Mouse (Mus musculus): Measurements from ENCODE around the gene Ttc5.
"Not testable (repeated sequence)": the region's sequence is repeated elsewhere in the genome, so short reads cannot be mapped to it uniquely, and the experiment has no call there.

Gene Ttc5

DNA sequence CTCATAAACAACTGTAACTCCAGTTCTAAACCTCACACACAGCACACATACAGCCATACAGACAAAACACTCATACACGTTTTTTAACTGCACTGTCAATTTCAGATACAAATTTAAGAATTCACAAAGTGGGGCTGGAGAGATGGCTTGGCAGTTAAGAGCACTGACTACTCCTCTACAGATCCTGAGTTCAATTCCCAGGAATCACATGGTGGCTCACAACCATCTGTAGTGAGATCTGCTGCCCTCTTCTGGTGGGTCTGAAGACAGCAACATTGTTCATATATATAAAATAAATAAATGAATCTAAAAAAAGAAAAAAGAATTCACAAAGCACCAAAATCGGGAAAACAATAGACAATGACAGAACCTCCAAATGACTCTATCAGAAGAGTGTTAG lies 14.0 kb downstream of the Ttc5 start:
- DNase-seq (ENCODE audit: low spot score in 2 of 2): no peak

DNA sequence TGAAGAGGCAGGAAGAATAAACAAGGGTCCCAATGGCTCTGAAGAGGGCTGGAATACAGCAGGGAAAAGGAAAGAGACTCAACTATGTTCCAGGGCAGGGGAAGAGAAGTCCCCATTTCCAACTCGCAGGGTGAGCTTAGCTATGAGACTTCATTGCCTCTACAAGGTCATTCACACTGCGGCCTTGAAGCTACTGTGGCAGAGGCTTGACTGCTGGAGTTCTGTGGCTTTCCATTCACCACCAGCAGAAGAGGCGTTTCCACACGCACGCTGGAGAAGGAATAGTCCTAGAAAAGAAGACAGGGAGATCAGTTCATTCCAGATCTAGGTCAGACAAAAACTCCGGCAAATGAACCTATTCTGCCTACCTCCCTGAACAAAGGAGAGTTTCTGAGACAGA lies 19.6 kb downstream of the Ttc5 start:
- no peak for DNase-seq (ENCODE audit: low spot score in 2 of 2)

DNA sequence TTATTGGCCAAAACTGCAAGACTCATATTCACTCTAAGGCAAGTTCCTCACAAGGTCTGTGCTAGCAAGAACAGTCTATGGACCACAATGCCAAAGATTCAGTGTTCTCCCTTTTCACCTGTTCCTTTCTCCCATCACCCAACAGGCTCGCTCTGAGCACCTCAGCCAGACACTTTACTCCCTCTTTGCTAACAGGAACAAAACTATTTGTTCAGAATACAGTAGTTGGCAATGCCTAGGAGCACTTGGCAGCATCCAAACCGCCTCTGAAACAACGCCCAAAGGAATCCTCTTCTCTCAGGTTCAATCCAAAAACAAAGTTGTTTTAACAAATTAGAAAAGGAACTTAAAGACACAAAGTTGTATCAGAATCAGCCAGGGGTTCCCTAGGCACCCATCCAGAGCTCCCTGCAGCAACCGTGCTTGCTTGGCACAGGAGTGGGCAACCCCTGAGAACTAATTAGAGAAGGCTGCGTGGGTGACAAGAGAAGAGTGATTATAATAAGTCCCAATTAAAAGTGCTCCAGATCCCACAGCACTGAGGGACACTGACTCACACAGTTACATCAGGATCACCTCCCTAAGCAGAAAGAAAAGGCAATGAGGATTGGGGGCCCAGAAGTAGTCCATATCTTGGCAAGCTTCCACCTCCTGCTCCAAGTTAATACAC lies 26.8 kb downstream of the Ttc5 start:
- no peak for DNase-seq (ENCODE audit: low spot score in 2 of 2)

DNA sequence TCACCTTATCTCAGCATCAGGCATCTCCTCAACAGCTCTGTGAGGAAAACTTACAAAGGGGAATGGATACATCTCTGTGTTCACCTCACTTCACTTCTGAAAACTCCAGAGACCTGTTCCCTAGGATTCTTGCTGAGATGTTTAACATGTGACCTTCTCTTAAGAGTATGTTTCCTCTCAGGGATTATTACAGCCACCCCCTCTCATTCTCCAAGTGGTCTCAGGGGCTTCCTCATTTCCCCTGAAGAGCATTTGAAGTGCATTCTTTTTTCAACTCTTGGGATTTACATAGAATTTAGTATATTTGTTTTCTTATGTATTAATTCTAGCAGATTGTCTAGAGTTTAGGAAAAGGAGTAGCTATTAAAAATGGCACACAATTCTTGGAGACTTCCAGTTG lies 40.3 kb downstream of the Ttc5 start, which contains the start of gene Olfr749:
Gene Olfr749, minus strand, starts transcription at position 101 of the 400 bp plus-strand sequence.
- DNase-seq (ENCODE audit: low spot score in 2 of 2): no peak

DNA sequence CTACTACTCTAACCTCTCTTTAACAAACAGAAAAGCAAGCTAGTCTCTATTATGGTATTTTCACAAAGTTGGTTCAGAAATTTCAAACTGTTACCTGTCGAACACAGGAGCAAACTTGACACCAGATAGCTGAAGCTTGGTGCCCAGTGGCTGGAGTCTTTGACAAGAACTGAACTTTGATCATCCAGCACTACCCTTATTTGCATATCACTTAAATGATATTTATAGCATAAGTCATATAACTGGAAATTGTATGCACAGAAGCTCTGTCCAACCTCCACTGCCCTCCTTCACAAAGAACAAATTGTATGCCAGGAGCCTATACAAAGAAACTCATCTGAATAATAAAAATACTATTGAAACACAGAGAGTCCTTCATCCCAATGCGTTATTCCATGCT lies 43.7 kb downstream of the Ttc5 start:
- DNase-seq (ENCODE audit: low spot score in 2 of 2): no peak

DNA sequence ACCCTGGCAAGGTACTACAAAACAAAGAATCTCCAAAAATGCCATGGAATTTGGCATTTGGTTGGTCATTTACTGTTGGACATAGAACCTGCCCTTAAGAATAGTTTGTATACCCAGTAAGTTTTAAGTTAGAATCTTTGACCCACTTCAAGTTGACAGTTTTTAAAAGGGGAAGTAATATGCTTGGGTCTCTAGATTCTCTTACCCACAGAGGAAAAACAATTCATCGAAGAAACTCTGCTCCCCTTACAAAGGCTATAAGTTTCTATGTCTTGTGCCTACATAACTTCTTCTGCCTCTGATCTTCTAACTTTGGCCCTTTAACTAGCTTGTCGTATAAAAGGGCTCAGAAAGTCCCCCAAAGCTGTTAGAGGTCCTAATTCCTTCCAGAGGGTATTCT lies 45.0 kb downstream of the Ttc5 start:
- no peak for DNase-seq (ENCODE audit: low spot score in 2 of 2)

DNA sequence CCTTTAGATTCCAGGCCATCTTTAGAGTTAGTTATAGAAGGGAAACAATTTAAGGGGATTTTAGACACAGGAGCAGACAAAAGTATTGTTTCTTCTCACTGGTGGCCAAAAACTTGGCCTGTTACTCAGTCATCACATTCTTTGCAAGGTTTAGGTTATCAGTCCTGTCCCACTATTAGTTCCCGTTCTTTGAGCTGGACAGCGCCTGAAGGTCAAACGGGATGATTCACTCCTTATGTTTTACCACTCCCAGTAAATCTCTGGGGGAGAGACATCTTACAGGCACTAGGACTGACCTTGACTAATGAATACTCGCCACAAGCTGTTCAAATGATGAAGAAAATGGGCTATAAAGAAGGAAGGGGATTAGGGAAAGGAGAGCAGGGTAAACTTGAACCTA lies 62.9 kb downstream of the Ttc5 start:
- not testable (repeated sequence) for DNase-seq (ENCODE audit: low spot score in 2 of 2)

DNA sequence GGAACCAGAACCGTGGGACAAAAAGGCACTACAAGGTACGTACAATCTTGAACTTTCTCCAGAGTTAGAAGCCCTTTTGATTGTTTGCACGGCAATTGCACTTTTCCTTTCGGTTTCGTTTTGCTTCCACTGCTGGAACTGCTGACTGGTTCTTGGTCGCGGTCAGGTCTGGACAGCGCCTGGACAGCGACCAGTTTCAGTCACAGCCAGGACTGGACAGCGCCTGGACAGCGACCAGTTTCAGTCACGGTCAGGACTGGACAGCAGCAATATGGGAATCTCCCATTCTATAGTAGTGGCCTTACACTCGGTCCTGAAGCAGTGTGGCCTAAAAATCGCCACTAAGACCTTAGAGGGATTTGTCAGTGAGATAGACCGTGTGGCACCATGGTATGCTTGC lies 65.4 kb downstream of the Ttc5 start:
- DNase-seq (ENCODE audit: low spot score in 2 of 2): not testable (repeated sequence)

Measured in urinary bladder, adult 18-20 months (tissue).